Mouse (Mus musculus) ES-E14 (cell line): Measurements from ENCODE around the gene Myo1d. TPM values are rescaled to one million over a fixed set of nuclear protein-coding genes. Genes with fewer than 3 reads are reported as not detected.

Experiments
- DNase-seq: peaks from one replicate; pipeline ENCODE4 v3.0.0-alpha.2; 2013; ENCODE audit warnings: low read depth, low spot score
- H3K27ac ChIP-seq: 2 replicates; pipeline ENCODE4 v1.5.1; 2012; ENCODE audit warnings: low read depth, mild to moderate bottlenecking, low read length, moderate library complexity, mixed read lengths; ENCODE audit not compliant: poor library complexity, insufficient read depth, severe bottlenecking
- H3K36me3 ChIP-seq: 2 replicates; pipeline ENCODE4 v1.6.1; 2012; ENCODE audit warnings: mild to moderate bottlenecking, low read length, moderate library complexity, mixed read lengths; ENCODE audit not compliant: control insufficient read depth, poor library complexity, insufficient read depth, severe bottlenecking
- H3K4me1 ChIP-seq, 2 experiments: fragments of 150-350 bp in 1 of 2; sonication (generic) in 1 of 2; 2 replicates each; pipeline ENCODE4 v1.6.1; 2012; ENCODE audit warnings: low read length in 2 of 2, mild to moderate bottlenecking in 1 of 2, mixed read lengths in 1 of 2; ENCODE audit not compliant: control insufficient read depth in 2 of 2, insufficient read depth in 2 of 2, poor library complexity in 1 of 2
- H3K4me3 ChIP-seq, 2 experiments: fragments of 150-350 bp in 1 of 2; sonication (generic) in 1 of 2; 2 replicates each; pipeline ENCODE4 v1.5.1; 2012; ENCODE audit warnings: low read length in 2 of 2, low read depth in 1 of 2, mild to moderate bottlenecking in 1 of 2, mixed read lengths in 1 of 2; ENCODE audit not compliant: insufficient read depth in 1 of 2, poor library complexity in 1 of 2, severe bottlenecking in 1 of 2
- H3K9ac ChIP-seq: 2 replicates; pipeline ENCODE4 v1.6.1; 2012; ENCODE audit warnings: low read depth, mild to moderate bottlenecking, low read length, mixed read lengths; ENCODE audit not compliant: poor library complexity, insufficient read depth, severe bottlenecking
- H3K9me3 ChIP-seq: fragments of 150-350 bp; sonication (generic); 2 replicates; pipeline ENCODE4 v1.6.1; 2012; ENCODE audit warnings: low read depth, mild to moderate bottlenecking, low read length; ENCODE audit not compliant: control insufficient read depth, insufficient read depth
- CHD2 ChIP-seq: IDR thresholded peaks from 2 replicates; pipeline ENCODE4 v1.6.1; 2014; ENCODE audit warnings: mild to moderate bottlenecking, low read depth, low read length, inconsistent platforms
- HCFC1 ChIP-seq: IDR thresholded peaks from 2 replicates; pipeline ENCODE4 v1.6.1; 2012; ENCODE audit warnings: low read length, inconsistent platforms, borderline replicate concordance; ENCODE audit not compliant: insufficient read depth
- MAFK ChIP-seq: IDR thresholded peaks from 2 replicates; pipeline ENCODE4 v1.6.1; 2014; ENCODE audit warnings: mild to moderate bottlenecking, low read depth, low read length, inconsistent platforms; ENCODE audit not compliant: insufficient read depth
- ZC3H11A ChIP-seq: IDR thresholded peaks from 2 replicates; pipeline ENCODE4 v1.6.1; 2012; ENCODE audit warnings: low read depth, mild to moderate bottlenecking, inconsistent platforms, low read length, borderline replicate concordance
- ZNF384 ChIP-seq: IDR thresholded peaks from 2 replicates; pipeline ENCODE4 v1.6.1; 2012; ENCODE audit warnings: low read depth, low read length, inconsistent platforms
- in situ Hi-C, 2 experiments: fragments of 600-800 bp; cut with MboI; formaldehyde crosslinking; loops; one replicate each; pipeline ENCODE4 v1.15.1; 2025; ENCODE audit warnings: low sequenced_read_pairs in 2 of 2, inconsistent platforms in 1 of 2; ENCODE audit not compliant: unreplicated experiment in 2 of 2
- total RNA-seq: library from RNA; depleted of rRNA; stranded (reverse); fragments of 300-350 nt; gene quantifications from 2 replicates; pipeline ENCODE4 v1.2.3, GENCODE M21; 2012

Gene Myo1d
- total RNA-seq, 1 experiment, result 2.9 TPM

- in situ Hi-C loops, result no loop called here
- H3K36me3 ChIP-seq, result no peaks in the 10 kb centered on the region
- TF ChIP-seq CHD2, result no peak
- TF ChIP-seq MAFK, result no peak
- no peak for TF ChIP-seq ZC3H11A
- TF ChIP-seq ZNF384, result no peak
- no peak for TF ChIP-seq HCFC1
Measured at GRCm38 (mm10) chr11:80743823-80744410, 35.9 kb downstream of the Myo1d start.

GRCm38 (mm10) chr11:80742462-80742861 is 37.4 kb downstream of the Myo1d start:
- Histone ChIP-seq H3K9me3 (no peaks in the 10 kb centered on the region), H3K4me3 (no peak overlapping the region), H3K27ac (no peak overlapping the region), H3K4me1 (no peaks in the 10 kb centered on the region), H3K9ac (no peak overlapping the region), H3K36me3 (no peaks in the 10 kb centered on the region)
- TF ChIP-seq CHD2 (no peak), ZNF384 (no peak), MAFK (no peak), HCFC1 (no peak), ZC3H11A (no peak)
- in situ Hi-C loops, result no loop called here
- DNase-seq, result no peak

More at GRCm38 (mm10) chr11:80743823-80744410, 35.9 kb downstream of the Myo1d start:
- H3K9ac ChIP-seq, result no peak overlapping the region
- no peak overlapping the region for H3K27ac ChIP-seq
- DNase-seq, result no peak
- H3K9me3 ChIP-seq, result no peaks in the 10 kb centered on the region
- no peak overlapping the region for H3K4me3 ChIP-seq
- H3K4me1 ChIP-seq, result no peaks in the 10 kb centered on the region

- Histone ChIP-seq H3K9ac (no peak overlapping the region), H3K4me3 (no peak overlapping the region), H3K27ac (no peak overlapping the region), H3K4me1 (no peaks in the 10 kb centered on the region), H3K36me3 (no peaks in the 10 kb centered on the region), H3K9me3 (no peaks in the 10 kb centered on the region)
- DNase-seq, result no peak
- TF ChIP-seq MAFK (no peak), CHD2 (no peak), ZC3H11A (no peak)
- in situ Hi-C loops, result no loop called here
Measured at GRCm38 (mm10) chr11:80734771-80735170, 45.1 kb downstream of the Myo1d start.

- Histone ChIP-seq H3K4me1 (no peaks in the 10 kb centered on the region), H3K4me3 (no peak overlapping the region), H3K27ac (no peak overlapping the region), H3K9me3 (no peaks in the 10 kb centered on the region), H3K36me3 (no peaks in the 10 kb centered on the region), H3K9ac (no peak overlapping the region)
- DNase-seq, result no peak
- in situ Hi-C loops, result no loop called here
- no peak for TF ChIP-seq MAFK
- TF ChIP-seq HCFC1, result no peak
- TF ChIP-seq CHD2, result no peak
- TF ChIP-seq ZC3H11A, result no peak
- no peak for TF ChIP-seq ZNF384
Measured at GRCm38 (mm10) chr11:80724701-80725100, 55.1 kb downstream of the Myo1d start.

GRCm38 (mm10) chr11:80723406-80724047 is 56.3 kb downstream of the Myo1d start:
- in situ Hi-C loops, result no loop called here
- TF ChIP-seq HCFC1 (no peak), ZC3H11A (no peak)
- H3K27ac ChIP-seq, result no peak overlapping the region

More at GRCm38 (mm10) chr11:80723406-80724047, 56.3 kb downstream of the Myo1d start:
- no peak overlapping the region for H3K9ac ChIP-seq
- H3K4me1 ChIP-seq, result no peaks in the 10 kb centered on the region
- no peaks in the 10 kb centered on the region for H3K36me3 ChIP-seq
- no peak overlapping the region for H3K4me3 ChIP-seq
- no peaks in the 10 kb centered on the region for H3K9me3 ChIP-seq
- DNase-seq, result no peak
